Mouse (Mus musculus) urinary bladder, postnatal 36 days (tissue): ENCODE data around the gene Mettl23.
"Not testable (repeated sequence)": the region's sequence is repeated elsewhere in the genome, so short reads cannot be mapped to it uniquely, and the experiment has no call there.

Experiments used
- DNase-seq, 2 experiments: peaks; one replicate each; pipeline ENCODE4 v3.0.0; 2022; ENCODE audit warnings: low spot score in 2 of 2, mixed read lengths in 1 of 2

Mettl23 gene

GRCm38 (mm10) chr11:116819932-116820593 is 23.0 kb upstream of the Mettl23 start:
- no peak for DNase-seq

- no peak for DNase-seq
These were observed 21.8 kb upstream of the Mettl23 start for GRCm38 (mm10) chr11:116821057-116821940.

GRCm38 (mm10) chr11:116822215-116822614 is 20.9 kb upstream of the Mettl23 start:
- DNase-seq = no peak

- DNase-seq = no peak
These were observed 20.5 kb upstream of the Mettl23 start for GRCm38 (mm10) chr11:116822626-116823025.

GRCm38 (mm10) chr11:116823255-116823654 is 19.8 kb upstream of the Mettl23 start:
- DNase-seq = no peak

- not testable (repeated sequence) for DNase-seq
These were observed 19.2 kb upstream of the Mettl23 start for GRCm38 (mm10) chr11:116823885-116824284.

GRCm38 (mm10) chr11:116825230-116825629 is 17.8 kb upstream of the Mettl23 start:
- no peak for DNase-seq

- DNase-seq = no peak
These were observed 16.3 kb upstream of the Mettl23 start for GRCm38 (mm10) chr11:116826550-116827504.

GRCm38 (mm10) chr11:116827534-116828165 is 15.4 kb upstream of the Mettl23 start, which contains the start of gene Mxra7:
Mxra7 (minus strand) TSS chr11:116828046.
- DNase-seq = peak; percentile 79 to 83

GRCm38 (mm10) chr11:116832172-116832685 is 10.8 kb upstream of the Mettl23 start:
- peak in 1 of 2 experiments; percentile 43 for DNase-seq

GRCm38 (mm10) chr11:116834954-116835353 is 8.1 kb upstream of the Mettl23 start:
- no peak for DNase-seq

GRCm38 (mm10) chr11:116836283-116836682 is 6.8 kb upstream of the Mettl23 start:
- no peak for DNase-seq

- no peak for DNase-seq
These were observed 5.6 kb upstream of the Mettl23 start for GRCm38 (mm10) chr11:116837441-116837840.

GRCm38 (mm10) chr11:116838936-116839335 is 4.1 kb upstream of the Mettl23 start:
- DNase-seq = no peak

- DNase-seq = no peak
These were observed 3.5 kb upstream of the Mettl23 start for GRCm38 (mm10) chr11:116839601-116840000.

- DNase-seq = no peak
These were observed 2.3 kb upstream of the Mettl23 start for GRCm38 (mm10) chr11:116840748-116841147.

- DNase-seq = peak; percentile 39 to 55
These were observed 382 bp upstream of the Mettl23 start for GRCm38 (mm10) chr11:116842531-116843260.

GRCm38 (mm10) chr11:116846593-116847181 is 3.6 kb downstream of the Mettl23 start:
- no peak for DNase-seq

GRCm38 (mm10) chr11:116847187-116848085 is 4.4 kb downstream of the Mettl23 start:
- DNase-seq = no peak
